Mouse (Mus musculus): ENCODE data around the gene Spry2. TPM values are rescaled to one million over a fixed set of nuclear protein-coding genes. Genes with fewer than 3 reads are reported as not detected.
A peak's percentile ranks its signal among the peaks of the same experiment; 100 is the strongest.

The Spry2 gene
- total RNA-seq, 2 experiments from 2014 or later, result 6.8 to 9.1 TPM

DNA sequence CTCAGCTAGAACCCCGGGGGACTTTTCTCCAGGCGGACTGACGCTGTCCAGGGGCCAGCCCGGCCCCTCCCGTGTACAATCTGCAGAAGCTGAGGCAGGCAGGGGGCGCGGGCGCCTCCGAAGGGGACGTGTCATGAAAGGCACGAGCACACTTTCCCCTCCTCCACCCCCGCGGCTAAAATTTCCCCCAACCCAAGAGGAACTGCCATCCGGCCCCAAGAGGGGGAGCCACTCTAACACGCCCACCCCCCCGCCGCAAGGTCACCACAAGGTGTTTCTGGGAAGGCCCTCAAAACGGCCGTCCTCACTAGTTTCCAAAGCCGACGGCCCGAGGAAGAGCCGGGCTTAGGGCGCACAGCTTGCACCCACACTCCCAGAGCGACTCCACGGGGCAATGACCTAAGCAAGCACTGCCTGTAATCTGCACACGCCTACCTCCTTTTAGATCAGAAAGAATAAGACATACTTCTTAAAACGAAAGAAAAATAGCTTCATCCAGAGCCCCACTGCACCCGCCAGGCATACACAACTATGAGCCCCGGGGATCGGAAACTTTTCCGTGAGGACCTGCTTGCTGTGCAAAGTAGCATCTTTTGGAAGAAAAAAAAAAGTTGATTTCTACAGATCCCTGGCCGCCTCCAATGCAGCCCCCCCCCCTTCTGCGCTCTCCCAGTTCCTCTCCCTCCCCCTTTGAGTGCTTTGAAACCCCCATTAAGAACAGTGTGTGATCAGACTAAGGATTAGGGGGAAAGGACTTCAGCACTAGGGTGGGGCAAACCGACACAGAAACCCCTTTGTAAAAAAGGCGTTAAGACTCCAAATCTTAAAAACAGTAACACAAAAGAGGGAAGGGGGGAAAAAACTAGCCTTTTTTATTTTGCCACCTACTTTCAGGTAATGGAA lies 1.4 kb downstream of the Spry2 start:
- peak; percentile 13 for ATAC-seq (replicated peaks; ENCODE audit: poor library complexity, severe bottlenecking)

DNA sequence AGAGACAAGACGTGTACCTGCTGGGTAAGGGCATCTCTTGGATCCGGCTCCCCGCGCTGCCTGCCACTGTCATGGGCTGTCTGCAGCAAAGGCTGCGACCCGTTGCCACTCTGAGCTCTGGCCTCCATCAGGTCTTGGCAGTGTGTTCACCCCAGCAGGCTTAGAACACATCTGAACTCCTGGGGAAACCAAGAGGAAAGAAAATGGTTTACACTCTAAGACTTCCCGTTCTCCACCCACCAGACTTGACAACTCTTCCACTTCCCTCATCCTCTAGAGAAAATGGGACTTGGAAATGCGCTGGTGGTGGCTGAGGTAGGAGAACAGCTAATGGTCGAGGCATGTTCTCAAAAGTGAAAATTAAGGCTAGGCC lies 3.0 kb downstream of the Spry2 start:
- ATAC-seq (replicated peaks; ENCODE audit: poor library complexity, severe bottlenecking), result no peak

DNA sequence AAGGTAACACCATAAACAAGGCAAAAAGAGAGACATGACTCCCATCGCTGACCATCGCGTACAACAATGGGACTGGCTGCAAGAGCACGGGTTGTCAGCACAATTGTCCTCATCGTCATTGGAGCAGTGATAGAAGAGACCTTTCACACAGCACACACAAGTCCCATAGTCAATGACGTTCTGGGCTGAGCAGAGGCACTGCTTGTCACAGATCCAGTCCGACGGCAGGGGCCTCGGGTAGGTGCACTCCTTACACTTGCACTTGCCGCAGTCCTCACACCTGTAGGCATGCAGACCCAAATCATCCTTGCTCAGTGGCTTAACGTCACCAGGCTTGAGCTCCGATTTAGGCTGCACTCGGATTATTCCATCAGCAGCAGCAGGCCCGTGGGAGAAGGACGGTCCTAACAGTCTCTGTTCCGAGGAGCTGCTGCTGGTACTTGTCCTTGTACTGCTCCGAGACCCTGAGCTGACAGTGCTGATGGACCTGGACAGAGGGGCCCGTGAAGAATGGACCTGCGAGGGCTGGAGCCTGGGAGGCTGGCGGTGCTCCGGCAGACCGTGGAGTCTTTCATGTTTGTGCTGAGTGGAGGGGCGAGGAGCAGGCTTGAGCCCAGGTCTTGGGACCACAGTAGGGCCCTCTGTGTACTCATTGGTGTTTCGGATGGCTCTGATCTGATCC lies 3.5 kb downstream of the Spry2 start:
- no peak for ATAC-seq (replicated peaks; ENCODE audit: poor library complexity, severe bottlenecking)

DNA sequence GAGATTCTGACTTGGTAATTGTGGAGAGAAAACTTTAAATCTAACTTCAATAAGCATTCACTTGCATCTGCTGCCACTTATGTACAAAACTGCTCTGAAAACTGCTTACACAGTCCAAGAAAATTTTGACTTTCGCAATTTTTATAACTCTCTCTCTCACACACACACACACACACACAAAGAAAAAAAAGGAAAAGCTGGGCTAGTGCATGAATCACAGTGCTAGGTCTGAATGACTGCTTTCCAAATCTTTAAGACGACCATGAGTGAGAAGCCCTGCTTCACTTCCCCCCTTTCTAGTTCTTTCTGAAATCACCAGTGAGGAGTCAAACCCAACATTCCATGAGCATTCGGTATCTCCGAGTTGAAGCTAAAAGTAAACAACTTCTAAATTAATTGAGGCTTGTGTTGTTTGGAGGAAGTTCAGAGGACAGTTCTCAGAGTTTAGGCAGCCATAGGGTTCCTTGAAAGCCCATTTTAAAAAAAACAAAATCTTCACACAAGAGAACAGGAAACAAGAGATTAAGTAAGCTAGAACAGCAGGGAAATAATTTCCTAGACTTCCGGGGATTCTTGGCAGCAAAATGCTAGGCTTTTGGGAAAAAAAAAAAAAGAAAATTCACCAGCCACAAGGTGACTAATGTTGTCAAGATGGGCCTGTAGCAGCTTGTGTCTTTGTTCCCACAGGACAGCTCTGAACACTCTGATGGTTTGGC lies 5.9 kb downstream of the Spry2 start:
- no peak for ATAC-seq (replicated peaks; ENCODE audit: poor library complexity, severe bottlenecking)

DNA sequence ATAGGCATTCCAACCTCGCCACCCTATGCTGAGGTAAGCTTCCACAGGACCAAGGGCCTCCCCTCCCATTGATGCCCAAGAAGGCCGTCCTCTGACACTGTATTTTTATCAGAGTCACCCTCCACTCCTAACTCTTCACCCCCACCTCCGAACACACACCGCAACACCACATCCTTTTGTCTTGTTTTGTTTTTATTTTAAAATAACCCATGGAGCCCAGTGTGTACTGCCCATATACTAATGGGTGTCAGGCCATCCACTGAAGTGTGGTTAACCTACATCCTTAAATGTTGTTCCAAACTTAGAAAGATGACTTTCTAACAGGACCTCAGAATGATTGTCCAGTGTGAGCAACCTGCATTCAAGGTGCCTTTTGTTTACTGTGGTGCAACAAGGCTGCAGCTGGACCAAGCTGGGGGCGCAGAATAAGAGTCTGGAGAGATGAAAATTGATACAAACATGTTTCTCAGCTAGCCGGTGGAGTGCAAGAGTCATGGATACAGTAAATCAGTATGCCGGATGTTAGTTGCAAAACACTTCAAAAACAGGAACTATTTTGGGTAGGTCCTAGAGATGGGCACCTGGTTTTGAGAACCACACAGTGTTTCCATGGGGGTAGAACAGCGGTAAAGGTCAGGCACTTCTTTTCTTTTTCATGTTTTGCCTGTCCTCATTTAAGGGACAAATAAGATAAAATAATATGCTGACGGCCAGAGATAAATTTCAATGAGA lies 9.8 kb downstream of the Spry2 start:
- peak; percentile 91 for ATAC-seq (replicated peaks; ENCODE audit: poor library complexity, severe bottlenecking)

DNA sequence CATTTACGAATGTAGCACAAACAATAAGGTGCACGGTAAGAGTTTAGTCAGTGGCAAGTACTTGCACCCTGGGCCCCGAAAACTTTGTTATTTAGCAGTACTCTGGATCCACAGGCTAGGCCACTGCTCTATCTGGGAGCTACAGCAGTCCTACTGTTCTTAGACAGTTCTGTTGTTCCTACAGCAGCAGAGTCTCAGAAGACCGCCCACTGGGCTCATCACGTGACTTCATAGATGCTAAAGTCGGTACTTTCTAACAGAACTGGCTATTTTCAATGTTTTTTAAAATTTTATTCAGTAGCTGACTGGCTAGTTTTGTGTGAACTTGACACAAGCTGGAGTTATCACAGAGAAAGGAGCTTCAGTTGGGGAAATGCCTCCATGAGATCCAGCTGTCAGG lies 11.4 kb downstream of the Spry2 start:
- no peak for ATAC-seq (replicated peaks; ENCODE audit: poor library complexity, severe bottlenecking)

DNA sequence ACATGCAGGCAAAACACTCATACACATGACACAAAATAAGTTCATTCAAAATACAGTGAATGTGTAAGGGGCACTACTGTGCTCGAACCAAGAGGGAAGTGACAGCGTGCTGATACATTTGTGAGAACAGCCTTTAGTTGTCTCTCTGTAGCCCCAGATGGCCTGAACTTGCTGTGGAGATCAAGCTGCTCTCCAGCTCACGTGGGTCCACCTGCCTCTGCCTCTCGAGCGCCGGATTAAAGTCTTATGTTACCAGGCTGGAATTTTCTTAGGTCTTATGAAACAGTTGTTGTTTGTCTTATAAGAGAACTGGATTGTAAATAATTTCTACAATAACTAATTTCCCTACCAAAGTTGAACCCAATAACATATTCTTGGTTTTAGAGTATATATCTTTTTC lies 13.4 kb downstream of the Spry2 start:
- no peak for ATAC-seq (replicated peaks; ENCODE audit: poor library complexity, severe bottlenecking)

DNA sequence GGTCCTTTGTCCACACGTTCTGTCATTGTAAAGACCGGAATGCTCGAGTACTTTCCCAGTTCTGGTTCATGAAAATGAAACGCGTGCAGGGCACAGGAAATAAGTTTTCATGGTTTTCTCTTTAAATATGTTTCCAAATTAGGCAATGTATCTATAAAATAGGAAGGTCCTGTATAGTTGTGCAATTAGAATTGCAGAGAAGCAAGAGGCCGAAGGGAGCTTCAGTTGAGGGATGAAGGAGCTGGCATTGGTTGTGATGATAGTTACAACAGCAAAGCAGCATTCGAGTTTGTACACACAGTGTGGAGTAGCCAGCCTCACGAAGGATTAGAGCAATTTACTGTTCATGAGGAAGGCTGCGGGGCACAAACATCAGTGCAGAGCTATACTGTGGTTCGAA lies 18.3 kb downstream of the Spry2 start:
- peak; percentile 92 for ATAC-seq (replicated peaks; ENCODE audit: poor library complexity, severe bottlenecking)

DNA sequence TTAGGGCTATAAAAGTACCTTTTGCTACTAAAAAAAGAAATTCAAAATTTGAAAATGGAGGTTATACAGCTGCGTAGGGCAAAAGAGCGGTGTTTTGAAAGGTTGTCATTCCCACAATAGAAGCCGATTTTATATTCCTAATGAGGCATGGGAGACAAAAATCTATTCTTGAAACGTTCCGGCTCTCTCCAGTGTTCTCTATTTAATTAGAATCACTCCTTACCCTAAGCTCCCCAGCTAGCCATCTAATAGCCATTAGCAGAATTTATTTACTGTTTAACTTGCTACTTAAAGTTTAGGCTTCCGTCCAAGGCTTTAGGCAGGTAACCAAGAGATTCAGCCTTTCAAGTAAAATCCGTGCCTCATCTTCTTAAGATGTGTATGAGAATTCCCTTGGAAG lies 20.2 kb downstream of the Spry2 start:
- no peak for ATAC-seq (replicated peaks; ENCODE audit: poor library complexity, severe bottlenecking)

DNA sequence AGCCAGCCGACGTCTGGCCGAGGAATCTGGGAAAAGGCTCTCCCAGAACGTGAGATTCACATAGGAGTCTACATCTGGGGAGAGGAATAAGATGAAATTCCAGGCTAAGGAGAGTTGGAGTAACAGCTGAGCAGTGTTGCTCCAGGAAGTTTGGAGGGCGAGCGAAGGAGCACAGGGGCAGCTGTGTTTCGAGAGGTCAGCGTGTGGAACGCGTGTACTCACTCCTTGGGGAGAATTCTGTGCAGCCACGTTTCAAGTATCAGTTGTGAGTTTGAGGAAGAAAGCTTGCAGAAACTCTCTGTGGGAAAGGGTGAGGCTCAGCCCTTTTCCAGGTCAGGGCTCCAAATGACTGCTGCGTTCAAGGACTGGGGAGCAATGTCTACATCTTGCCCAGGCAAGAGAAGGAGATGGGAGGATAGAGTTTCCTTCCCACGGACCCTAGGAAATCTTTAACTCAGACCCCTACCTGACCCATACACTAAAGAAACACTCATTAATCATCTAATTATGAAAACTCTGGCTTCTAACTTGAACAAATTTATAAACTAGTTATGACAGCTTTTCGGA lies 26.2 kb downstream of the Spry2 start:
- ATAC-seq (replicated peaks; ENCODE audit: poor library complexity, severe bottlenecking), result no peak; the same call in 1 of the 2 replicates

DNA sequence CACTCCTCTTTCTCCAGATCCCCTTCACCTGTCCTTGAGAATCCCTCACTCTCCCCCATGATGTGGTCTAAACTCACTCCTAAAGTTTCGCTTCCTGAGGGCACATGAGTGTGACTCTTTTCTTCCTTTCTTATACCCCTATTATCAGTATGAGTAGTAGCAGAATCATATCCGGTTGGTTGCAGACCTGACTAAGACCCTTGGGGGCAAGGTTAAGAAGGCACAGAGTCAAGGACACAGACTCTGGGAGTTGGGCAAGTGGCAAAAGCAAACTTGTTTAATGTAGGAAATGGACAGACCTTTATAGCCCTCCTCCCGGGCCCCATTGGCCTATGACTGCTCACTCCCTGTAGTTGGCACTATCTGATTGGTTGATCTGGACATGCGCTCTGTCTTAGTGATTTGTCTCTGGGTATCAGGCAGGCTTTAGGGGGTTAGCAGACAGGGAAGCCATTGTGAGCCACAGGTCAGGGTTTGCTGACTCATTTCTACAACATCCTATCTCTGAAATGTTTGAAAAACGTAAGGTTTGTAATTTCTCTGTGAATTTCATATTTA lies 31.2 kb downstream of the Spry2 start:
- ATAC-seq (replicated peaks; ENCODE audit: poor library complexity, severe bottlenecking), result no peak

DNA sequence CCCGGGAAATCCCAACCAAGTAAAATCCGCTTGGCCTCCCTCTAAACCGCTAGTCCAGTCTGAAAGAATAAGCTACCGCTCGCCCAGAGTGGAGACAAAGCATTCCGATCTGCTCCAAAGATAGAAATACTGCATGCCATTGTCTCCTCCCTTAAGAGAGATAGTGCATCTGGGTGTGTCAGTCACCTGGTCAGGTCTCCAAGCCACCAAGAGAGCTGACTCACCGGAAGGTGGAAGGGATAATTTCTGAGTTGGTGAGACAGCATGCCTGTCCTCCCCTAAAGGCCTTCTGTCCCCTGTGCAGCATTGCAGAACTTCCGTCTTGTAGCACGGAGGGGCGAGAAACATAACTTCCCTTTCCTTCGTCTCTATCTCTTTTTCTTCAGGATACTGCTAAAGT lies 34.4 kb downstream of the Spry2 start:
- peak; percentile 75 for ATAC-seq (replicated peaks; ENCODE audit: poor library complexity, severe bottlenecking)

DNA sequence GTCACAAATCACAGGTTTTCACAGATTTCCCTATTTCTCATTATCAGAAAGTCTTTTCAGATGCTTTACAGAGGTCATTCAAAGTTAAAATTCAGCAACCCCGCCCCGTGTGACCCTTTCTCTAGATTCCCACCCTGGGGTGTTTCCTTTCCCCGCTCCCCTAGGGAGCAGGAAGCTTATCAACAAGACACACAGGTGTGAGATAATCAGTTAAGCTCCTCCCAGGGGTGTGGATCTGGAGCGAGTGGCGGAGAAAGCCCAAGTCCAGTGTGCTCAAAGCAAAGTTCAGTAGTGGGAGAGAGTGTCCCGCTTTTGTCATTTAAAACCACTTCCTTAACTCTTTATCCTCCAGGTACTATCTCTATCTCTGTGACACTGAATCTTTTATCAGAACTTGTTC lies 35.7 kb downstream of the Spry2 start:
- no peak for ATAC-seq (replicated peaks; ENCODE audit: poor library complexity, severe bottlenecking)

DNA sequence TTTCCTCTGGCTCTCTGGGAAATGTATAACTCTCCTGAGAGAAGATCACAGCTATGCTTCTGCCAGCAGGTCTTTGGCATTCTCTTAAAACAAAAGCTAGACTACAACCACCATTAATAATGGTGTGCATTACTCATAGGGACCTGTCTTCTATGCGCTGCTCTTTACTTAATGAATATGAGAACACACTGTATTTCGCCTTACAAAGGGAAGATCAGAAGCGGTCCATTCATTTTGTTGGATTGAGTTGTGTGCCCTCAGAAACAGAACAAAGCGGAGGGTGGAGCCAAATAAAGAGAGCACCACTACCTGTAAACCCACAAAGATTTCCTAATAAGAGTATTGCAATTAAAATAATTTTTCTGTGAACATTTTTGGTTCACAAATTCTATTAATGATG lies 36.3 kb downstream of the Spry2 start:
- no peak for ATAC-seq (replicated peaks; ENCODE audit: poor library complexity, severe bottlenecking)

DNA sequence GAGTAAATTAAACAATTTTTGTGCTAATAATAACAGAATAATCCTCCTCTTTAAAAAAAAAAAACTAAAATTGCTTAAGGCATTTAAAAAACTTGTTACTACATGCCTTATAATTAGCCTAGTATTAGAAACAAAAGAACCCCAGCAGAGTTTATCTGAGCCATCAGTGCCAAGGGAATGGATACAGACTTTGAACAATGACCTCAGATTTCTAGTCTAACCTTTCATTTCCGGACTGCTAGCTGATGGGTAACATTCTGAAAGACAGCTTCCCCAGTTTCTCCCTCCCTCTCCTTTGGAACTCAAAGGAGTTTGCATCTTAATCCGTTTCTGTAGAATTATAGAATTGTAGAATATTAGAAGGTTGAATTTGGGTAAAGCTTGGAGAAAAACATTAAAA lies 36.7 kb downstream of the Spry2 start:
- no peak for ATAC-seq (replicated peaks; ENCODE audit: poor library complexity, severe bottlenecking)

DNA sequence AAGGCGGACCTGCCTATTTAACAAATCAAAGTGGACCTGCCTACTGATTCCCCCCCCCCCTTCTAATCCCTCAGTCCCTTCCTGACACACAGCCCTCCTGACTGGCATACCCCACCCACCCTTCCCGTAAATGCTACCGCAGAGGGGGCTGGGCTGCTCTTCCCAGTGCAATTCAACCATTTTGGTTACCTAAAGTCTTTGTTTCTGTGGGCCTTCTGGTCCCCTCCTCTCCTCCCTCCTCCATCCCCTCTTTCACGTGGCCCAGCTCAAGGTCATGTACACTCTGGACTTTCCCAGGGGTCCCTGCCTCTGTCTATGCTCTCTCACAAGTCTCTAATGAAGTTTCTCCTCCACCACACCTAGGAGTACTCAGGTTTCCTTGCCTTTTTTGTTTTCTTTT lies 37.3 kb downstream of the Spry2 start:
- ATAC-seq (replicated peaks; ENCODE audit: poor library complexity, severe bottlenecking), result no peak

DNA sequence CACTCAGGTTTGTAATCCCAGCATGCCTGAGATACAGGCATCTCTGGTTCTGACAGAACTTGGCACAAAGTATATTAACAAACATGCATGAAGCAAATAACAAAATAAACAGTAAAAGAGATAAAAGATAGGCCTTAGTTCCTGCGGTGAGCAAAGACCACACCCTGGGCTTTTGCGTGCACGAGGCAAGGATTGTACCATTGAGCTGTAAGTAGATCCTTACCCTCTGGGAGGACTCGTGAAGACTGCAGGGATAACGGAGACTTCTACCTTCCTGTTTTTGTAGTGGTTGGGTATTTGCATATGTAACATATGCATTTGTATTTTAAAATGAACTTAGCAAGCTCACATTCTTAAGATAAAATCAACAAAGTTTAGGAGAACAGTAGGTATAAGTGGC lies 37.7 kb downstream of the Spry2 start:
- no peak; the same call in 1 of the 2 replicates for ATAC-seq (replicated peaks; ENCODE audit: poor library complexity, severe bottlenecking)

DNA sequence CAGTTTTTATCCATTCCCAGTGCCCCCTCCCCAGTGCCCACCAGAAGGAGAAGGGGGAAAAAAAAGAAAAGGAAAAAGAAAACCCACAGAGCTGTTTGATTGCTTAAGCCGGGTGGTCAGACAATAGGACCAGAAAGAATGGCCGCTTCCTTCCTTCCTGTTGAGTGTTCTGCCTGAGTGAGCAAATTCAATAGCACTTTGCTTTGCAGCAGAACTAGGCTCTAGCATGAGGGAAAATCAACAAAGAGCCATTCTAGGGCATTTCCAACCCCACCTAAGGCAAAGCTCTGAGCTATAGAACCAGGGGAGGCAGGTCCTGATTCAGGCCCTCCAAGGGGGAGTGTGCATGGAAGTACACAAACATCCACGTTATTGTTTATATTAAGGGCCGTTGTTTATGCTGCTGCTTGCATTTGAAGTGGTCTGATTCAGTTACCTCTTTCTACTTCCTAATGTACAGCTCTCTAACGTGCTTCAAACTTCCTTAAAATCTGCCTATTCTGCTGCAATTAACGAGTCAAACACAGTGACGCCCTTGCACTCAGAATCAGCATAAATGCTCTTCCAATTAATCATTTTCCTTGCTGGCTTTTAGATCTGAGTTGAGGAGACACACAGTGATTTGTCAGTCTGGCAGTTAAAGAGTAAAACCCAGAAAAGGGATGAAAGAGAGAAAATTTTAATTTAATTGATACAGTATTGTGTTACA lies 45.1 kb downstream of the Spry2 start:
- peak; percentile 89 for ATAC-seq (replicated peaks; ENCODE audit: poor library complexity, severe bottlenecking)
